Mouse (Mus musculus): ENCODE measurements at regions not wholly inside any gene's neighbourhood (a gene's known extent, or its start where the extent isn't known, plus 50 kb on each side); places are given as distances from the start of the nearest gene placed in this dataset.

DNA sequence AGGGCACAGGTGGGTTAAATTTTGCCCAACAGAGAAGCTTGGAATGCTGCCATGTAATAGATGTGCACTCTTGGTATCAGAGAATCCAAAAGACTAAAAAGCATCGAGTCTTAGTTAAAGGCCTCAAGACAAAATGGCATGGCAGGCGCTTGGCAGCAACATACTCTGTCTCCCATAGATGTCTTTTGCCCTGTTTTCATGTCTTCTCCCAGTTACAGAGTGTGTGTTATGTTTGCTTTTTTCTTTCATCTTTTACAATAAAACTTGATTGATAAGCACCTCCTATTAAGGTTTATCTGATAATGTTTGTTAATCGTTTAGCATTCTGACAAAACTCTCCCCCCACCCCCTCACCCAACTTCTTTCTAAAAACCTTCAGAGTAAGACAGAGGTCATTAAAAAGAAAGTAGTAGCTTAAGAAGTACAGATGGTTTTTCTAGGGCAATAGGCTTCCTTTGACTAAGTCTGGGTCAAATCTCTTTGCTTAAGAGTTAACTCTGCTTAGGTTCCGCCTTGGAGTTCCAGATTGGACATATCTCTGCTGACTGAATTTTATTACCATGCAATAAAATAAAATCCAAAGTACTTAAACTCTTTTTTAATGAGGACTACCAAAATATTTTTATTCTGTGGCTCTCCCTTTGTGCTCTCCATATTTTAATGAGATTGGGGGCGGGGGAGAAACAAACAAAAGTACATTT is 252.9 kb upstream of the Zeb2 start:
- no peak for DNase-seq (ENCODE audit: low spot score)

DNA sequence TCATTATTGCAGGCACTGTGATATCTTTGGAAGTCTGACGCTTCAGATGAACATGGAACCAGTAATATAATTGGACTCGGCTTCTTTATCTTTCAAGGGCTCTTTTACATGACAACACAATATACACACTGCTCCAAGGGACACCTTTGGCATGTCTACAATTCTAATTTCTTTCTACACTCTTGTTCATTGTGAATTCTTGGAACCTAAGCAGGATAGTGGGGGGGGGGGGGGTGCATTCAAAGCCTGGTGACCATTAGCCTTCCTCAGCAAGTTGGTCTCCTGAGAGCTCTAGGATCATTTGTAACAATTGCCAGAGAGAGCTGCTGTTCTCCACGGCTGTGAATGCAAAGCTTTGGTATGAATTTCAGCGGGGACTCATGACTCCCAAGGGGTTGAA is 252.2 kb upstream of the Zeb2 start:
- no peak for DNase-seq (ENCODE audit: low spot score)

DNA sequence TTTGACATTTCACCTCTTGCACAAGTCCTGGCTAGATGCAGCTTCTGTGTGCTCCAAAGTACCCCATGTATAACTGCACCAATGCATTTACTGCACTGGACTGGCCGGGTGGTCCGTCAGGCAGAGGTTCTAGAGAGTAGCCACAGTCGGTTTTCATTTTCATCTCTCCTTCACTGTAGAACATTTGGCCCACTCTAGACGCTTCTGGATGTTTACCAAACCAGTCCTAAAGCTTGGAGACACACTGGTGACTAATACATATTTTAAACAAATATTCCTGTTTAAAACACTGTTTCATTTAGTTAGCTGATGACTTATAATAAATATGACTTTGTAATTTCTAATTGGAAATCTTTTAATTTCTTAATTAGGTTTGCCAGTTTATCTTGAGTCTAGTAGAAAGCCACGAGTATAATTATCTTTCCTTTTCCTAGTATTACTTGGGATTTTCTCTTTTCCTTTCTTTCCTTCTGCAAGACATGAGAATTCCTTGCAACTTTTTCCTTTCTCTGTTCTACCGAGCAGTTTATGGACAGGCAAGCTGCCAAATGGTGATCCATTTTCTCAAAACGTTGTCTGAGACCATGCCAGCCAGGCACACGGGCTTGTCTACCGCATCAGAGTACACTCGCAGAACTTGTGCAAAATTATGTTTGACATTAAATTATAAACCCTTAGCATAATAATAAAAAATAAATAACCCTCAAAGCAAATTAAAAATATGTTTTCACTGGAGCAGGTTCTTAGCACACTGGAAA is 250.4 kb upstream of the Zeb2 start:
- DNase-seq (ENCODE audit: low spot score) = no peak

DNA sequence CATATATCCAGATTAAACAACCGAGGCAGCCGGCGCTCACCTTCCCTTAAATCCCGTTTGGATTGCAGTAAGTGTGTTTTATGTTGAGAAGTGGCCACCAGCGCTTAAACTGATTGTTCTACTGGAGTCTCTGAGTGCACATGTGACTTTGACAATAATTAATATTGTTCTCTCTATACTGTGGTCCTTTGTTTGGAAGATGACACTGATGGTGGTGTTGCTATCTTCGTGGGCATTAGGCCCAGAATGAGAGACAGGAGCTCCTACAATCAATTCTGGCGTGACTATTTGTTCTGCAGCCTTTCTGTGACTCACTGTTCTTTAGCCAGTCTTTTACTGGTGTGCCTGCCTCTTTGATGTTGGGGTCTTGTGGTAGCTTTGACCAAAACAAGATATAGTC is 240.1 kb upstream of the Zeb2 start:
- DNase-seq (ENCODE audit: low spot score) = no peak

DNA sequence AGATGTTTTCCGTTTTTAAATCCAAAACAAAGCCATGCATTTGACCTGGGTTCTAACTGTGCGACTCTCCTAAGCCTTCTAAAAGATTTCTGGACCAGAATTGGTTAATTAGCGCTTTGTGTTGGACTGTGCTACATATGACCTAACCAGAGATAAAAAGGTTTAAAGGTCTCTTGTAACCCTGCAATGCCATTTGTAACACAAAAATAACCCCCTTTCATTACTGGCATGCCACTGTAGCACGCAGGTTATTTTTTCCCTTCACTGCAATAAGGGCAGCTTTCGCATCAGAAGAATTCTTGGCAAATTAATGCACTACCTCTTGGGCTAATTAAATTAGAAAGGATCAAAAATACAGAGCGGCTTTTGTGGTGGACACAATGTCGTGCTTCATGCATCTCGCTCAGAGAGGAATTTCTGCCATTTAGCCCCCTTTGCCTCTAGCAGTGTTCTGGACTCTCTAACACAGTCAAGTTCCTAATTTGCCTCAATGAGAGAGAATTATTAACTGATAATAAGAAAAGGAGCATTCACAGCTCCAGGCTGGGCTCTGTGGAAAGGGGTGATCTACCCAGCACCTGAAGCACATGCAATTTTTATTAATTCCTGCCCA is 239.5 kb upstream of the Zeb2 start:
- no peak for DNase-seq (ENCODE audit: low spot score)

DNA sequence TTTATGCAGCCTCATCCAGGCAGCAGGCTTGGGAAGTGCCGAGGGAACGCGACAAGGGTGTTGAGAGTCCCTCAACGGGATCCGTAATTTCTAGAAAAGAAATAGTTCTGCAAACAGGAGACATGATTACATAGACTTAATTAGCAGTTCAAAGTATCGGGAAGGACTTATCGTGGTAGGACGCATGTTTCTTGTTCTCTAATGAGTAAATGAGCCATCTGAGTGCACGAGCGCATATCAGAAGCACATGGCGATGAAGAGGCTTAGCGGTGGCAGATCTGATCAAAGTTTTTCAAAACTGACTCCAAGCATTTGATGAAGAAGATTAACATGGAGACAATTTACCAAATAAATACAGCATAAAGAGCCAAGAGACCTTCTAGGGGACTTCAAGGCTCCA is 238.8 kb upstream of the Zeb2 start:
- DNase-seq (ENCODE audit: low spot score) = no peak

DNA sequence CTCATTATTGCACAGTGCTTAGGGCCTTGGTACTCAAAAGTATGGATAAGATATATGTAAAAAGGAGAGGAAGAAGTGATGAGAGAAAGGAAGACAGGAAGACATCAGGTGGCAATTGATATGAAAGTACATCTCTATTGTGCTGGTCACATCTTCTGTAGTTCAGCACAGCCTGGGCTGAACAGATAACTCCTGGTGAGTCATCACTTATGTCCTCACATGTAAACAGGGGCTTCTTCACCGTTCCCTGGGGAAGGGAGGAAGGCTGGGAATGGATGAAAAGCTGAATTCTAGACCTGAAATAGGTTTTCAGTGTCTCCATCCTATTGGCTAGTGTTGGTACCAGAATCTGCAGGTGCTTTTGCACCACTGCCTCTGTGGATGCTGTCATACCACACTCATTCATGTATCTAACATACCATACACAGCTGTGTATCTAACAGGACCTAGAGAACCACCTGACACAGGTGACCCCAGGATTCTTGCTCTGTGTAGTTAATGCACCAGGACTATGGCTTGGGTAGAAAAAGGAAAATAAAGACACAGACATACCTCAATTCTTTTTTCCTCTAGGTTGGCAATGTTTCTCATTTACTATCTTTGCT is 234.4 kb upstream of the Zeb2 start:
- DNase-seq (ENCODE audit: low spot score) = no peak

DNA sequence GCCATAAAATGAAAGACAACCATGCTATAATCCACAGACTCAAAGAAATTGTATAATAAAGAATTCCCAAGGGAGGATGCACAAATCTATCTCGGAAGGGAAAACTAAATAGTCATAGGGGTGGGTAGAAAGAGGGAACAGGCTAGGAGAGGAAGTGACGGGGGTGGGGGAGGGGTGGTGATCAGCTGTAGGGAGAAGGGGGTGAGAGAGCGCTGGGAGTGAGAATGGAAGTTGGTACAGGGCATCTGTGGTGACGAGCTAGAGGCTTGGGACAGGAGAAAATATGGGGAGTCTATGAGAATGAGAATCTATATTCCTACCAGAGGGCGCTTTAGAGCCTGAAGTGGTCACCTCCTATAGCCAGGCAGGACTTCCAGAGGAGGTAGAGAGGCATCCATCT is 229.2 kb upstream of the Zeb2 start:
- DNase-seq (ENCODE audit: low spot score) = no peak

DNA sequence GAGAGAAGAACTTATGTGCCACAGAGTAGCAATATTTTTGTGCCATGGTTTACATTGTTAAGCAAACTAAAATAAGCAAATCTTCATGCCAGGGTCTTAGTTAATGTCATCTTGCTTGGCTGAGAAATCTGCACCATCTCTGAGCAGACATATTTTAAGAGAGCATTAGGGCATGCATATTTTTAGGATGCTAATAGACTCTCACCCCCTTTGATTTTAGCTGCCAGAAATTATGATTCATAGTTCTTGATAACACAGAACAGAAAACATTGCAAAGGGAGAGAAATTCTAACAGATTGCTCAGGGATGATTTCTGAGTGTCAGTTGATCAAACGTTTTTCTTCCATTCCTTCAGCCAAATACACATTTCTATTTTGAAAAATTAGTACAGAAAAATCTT is 222.7 kb upstream of the Zeb2 start:
- no peak for DNase-seq (ENCODE audit: low spot score)

DNA sequence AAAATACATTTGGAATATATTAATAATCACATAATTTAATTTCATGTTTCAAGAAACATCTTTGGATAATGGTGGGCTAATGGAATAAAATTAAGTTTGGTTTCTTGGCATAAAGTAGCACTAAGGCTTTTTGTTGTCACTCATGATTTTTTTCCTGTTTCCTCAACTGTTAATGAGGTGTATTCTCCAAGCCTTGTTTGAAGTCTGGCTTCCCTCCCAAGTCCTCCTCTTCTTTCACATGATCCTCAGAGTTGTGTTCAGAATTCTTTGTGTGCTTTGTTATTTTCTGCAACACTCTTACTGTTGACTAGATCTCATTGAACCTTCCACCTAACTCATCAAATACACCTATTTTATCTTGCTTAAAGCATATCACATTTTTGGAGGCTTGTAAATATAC is 221.6 kb upstream of the Zeb2 start:
- no peak for DNase-seq (ENCODE audit: low spot score)

DNA sequence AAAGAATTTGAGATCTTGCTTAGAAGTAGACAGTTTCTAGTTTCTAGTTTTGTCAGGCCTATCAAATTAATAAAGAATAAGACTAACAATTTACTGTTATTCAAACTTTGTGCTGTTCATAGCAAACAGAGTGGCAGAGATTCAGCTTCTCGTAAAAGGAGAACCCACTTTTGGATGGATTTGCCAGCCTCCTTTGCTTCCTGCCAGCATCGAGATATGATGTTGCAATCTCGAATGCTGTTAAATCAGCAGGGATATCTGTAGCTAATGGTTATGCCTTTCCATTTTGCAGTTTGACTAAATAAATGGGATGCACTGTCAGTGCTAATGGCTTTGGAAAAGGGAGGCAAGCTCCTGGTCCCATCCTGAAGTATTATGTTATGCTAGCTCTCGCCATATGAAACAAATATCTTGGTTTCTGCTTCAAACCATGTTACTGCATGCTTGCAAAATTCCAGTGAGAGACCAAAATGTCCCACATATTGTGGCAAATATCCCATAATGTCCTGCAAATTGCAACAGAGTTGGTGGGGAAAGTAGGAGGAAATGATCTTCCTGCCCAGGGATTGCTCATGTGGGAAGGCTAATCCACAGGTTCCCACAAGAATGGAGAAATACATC is 199.9 kb upstream of the Zeb2 start:
- no peak for DNase-seq (ENCODE audit: low spot score)

DNA sequence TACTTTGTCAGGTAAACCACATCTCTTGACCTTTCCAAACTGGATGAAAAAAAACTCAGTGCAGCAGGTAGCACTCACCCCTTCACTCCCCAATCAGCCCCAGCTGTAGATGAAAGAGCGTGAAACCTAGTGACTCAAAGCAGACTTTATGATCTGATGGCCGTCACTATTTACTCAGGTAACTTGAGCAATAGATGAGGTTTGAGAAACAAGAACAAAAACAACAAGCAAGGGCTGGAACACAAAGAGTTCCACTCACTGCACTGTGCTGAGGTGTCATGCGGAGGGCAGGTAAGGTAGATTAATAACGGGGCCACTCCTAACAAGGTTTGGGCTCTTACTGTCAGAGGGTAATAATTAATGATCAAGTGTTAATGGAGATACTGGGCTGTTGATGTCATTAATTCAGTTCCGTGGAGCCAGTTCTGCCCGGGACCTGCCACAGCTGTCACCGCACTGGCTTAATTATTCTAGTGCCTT is 170.4 kb upstream of the Zeb2 start:
- DNase-seq (ENCODE audit: low spot score) = no peak

DNA sequence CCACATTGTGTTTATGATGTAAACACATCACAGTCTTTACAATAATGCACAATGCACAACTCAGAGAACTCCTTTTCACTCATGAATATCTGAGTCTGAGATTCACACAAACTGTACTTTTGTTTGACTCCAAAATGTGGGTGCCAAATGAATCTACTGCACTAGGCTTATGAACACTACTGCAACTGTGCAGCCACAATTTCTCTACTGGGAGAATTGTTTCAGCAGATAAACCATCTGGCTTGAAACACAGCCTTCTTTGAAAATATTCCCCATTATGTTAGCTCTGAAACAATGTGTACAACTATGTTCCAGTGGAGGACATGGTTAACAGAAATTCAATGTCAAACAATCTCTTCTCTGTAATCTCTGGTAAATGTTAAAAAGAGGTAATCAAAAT is 166.6 kb upstream of the Zeb2 start:
- no peak for DNase-seq (ENCODE audit: low spot score)

DNA sequence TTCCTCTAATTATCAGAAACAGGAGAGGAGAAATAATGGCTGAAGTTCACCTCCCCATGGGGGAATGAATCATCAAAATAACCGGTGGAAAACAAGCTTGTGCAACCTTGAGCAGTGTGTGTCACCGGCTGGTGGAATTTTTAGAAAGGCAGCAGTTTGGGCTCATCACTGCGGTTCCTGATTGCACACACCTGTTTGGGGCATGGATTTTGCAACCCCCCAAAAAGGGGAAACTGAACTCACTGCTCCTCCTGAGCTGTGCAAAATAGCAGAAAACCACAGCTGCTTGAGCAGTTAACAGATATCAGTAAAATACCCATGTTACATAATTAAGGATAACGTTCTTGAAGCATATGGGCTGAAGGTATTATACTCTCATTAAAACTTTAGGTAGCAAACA is 162.3 kb upstream of the Zeb2 start:
- peak; percentile 17 for DNase-seq (ENCODE audit: low spot score)

DNA sequence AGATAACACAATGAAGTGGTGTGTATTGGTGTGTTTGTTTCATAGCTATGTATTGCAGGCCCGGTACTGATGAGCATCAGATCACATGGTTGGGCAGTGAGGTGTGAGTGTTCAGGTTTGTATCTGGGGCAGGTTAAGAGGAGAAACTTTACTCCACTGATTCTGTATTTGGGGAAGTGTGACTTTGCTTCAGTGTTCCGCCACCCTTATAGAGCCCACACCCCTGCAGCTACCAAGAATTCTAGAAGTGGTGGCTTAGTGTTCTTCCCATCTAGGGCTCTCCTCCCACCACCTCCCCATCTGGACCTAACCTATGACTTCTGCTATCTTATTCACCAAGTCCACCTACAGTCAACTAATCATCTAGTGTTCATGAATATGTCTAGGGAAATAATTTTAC is 160.4 kb upstream of the Zeb2 start:
- no peak for DNase-seq (ENCODE audit: low spot score)

DNA sequence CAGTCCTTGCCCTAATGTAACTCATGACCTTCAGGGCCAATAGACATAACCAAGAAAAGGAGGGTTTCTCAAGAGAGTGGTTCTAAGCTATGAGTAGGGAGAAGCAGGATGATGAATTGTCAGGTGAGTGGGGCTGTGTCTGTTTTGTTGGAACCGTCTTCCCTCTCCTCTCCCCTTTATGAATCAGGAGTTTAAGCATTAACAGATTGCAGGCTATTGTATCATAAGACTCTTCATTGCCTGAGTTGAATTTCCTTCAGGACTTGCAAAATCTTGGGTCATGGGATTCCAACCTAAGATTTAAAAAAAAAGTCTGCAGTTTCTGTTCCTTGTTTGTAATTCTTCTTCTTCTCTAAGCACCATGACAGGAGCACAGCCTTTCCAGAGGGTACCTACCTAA is 159.5 kb upstream of the Zeb2 start:
- DNase-seq (ENCODE audit: low spot score) = no peak

DNA sequence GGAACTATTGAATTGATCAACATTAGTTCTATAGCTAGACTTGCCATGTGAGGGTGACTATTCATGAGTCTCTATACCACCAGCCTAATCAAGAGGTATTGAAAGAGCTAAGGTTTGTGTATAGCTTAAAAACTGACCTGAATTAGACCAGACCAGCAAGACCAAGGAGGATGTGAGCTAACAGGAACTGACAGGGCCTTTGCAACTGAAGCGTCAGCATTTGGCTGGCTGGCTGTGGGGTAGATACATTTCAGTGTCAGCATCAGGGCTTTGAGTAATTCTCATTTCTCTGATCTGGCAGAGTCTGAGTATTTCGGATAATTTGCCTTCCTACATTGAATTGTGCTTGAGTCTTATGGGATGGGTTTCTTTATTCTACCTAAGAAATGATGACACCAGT is 152.8 kb upstream of the Zeb2 start:
- no peak for DNase-seq (ENCODE audit: low spot score)

DNA sequence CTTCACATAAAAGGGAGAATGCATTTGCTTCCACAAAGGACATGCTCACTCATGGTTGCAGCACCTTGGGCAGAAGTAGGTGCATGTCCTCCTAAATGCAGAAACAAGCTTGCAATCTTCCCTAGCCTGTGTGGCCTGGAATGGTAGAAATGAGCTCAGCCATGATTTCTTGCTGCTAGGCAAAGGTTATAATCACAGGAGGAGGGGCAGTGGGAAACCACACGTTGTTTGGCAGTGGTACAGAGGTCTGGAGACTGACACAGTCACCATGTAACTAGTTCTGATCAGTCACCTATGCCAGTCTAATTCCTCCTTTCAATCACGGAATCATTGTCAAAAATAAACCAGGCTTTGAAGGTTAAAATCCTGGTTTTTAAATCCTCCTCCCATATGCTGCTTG is 148.6 kb upstream of the Zeb2 start:
- no peak for DNase-seq (ENCODE audit: low spot score)

DNA sequence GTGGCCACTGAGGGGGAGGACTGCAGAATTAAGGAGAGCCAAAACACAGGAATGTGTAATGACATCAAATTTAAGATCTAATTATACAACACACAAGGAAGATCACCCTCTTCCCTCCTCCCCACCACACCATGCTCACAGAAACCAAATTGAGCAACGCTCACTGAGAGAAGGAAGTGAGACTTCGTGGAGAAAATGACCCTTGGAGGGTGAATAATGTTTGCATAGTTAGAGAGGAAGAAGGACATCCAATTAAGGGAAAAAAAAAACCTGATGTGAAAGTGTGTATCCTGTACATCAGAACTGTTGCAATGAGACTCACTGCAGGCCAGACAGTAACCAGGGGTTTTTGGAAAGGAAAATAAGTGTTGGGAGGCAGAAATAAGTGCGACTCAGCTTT is 144.8 kb upstream of the Zeb2 start:
- DNase-seq (ENCODE audit: low spot score) = no peak

DNA sequence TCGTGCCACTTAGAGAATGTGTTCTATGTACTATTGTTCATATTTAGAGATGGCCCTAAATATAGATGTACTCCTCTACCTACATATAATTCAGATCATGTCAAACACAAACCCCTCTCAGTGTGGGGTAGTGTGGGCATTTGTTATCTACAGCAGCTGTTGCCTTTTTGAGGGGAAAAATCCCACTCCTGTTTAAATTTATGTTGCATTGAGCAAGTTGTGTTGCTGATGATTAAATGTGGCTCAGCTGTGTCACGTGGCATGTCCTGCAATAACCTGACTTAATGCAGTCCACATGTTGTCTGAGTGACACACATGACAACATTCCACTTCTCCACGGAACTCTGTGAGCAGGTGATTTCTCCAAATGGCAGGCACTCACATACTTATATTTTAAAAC is 141.7 kb upstream of the Zeb2 start:
- DNase-seq (ENCODE audit: low spot score) = no peak

DNA sequence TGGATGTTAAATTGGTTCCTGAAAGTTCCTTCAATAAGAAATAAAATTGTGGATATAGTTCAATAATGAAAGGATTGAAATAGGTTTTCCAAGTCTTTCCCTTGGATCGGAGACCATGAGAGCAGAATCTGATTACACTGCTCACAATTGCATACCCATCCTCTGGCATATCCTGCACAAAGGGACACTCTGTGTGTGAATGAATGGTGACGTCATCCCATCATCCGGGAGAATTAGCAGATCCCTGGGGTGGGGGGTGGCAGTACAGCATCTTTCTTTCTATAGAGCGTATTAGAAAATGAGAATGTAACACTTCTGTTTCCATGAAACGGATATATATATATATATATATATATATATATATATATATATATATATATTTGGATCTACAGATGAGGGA is 139.2 kb upstream of the Zeb2 start:
- no peak for DNase-seq (ENCODE audit: low spot score)

DNA sequence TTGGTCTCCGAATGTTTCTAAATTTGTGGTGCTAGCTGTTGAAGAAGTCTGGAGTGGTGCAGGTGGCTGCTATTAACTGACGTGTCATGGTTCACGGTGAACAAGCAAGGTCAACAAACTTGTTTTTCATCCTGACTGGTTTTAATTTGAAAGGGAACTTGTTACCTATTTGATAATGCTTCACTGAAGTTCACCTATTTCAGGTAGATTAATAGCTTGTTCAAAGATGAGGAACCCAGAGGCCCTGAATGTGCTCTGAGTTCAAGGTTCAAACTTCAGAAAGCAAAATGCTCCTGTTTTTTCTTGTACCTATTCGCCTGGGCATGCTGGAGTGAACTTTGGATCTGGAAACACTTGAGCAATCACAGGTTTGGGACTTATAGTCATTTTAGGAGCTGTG is 136.7 kb upstream of the Zeb2 start:
- no peak for DNase-seq (ENCODE audit: low spot score)
